Mouse (Mus musculus) liver, postnatal 0 days (tissue): ENCODE data around the gene Cd151. TPM values are rescaled to one million over a fixed set of nuclear protein-coding genes. Genes with fewer than 3 reads are reported as not detected.

ENCODE experiments used
- ATAC-seq: fragments of 200-750 bp; cut with Nextera tagmentation; 2 replicates; pipeline ENCODE4 v1.8.0; 2017; ENCODE audit warnings: mild to moderate bottlenecking, moderate library complexity
- DNase-seq: peaks from one replicate; pipeline ENCODE4 v3.0.0-alpha.2; 2016
- H3K27ac ChIP-seq: fragments of 300-500 bp; sonication (generic); 2 replicates; pipeline ENCODE4 v1.5.1; 2014; ENCODE audit warnings: antibody characterized with exemption, moderate library complexity, mild to moderate bottlenecking, low read depth
- H3K27me3 ChIP-seq: fragments of 300-500 bp; sonication (generic); 2 replicates; pipeline ENCODE4 v1.6.1; 2014; ENCODE audit warnings: low read length, control low read depth, mixed read lengths; ENCODE audit not compliant: insufficient read depth
- H3K36me3 ChIP-seq: fragments of 300-500 bp; sonication (generic); replicated peaks from 2 replicates; pipeline ENCODE4 v1.6.1; 2014; ENCODE audit warnings: mild to moderate bottlenecking, control low read depth, low read length, moderate library complexity, mixed read lengths; ENCODE audit not compliant: insufficient read depth
- H3K4me1 ChIP-seq: fragments of 300-500 bp; sonication (generic); 2 replicates; pipeline ENCODE4 v1.6.1; 2014; ENCODE audit warnings: antibody characterized with exemption, mild to moderate bottlenecking, control low read depth; ENCODE audit not compliant: insufficient read depth
- H3K4me2 ChIP-seq: fragments of 300-500 bp; sonication (generic); 2 replicates; pipeline ENCODE4 v1.6.1; 2014; ENCODE audit warnings: low read depth, mild to moderate bottlenecking, low read length, moderate library complexity, mixed read lengths
- H3K4me3 ChIP-seq: fragments of 300-500 bp; sonication (generic); 2 replicates; pipeline ENCODE4 v1.5.1; 2014; ENCODE audit warnings: low read depth, low read length
- H3K9ac ChIP-seq: fragments of 300-500 bp; sonication (generic); replicated peaks from 2 replicates; pipeline ENCODE4 v1.6.1; 2014; ENCODE audit warnings: mild to moderate bottlenecking, moderate library complexity
- H3K9me3 ChIP-seq: fragments of 300-500 bp; sonication (generic); 2 replicates; pipeline ENCODE4 v1.6.1; 2016; ENCODE audit warnings: mild to moderate bottlenecking, control low read depth, low read length, mixed read lengths
- CTCF ChIP-seq: sonication (generic); IDR thresholded peaks from 2 replicates; pipeline ENCODE4 v1.5.1; 2016; ENCODE audit warnings: antibody characterized with exemption, low read depth
- EP300 ChIP-seq: IDR thresholded peaks from 2 replicates; pipeline ENCODE4 v1.6.1; 2016; ENCODE audit warnings: antibody characterized with exemption, low read depth, mild to moderate bottlenecking
- WGBS: fragments of 180-500 bp; shearing (Covaris S2); extraction: QIAGEN DNeasy Blood & Tissue Kit; methylation state at CpG from one replicate; pipeline ENCODE4 v1.1.7; 2014; ENCODE audit not compliant: insufficient replicate concordance; 5-methylcytosine and 5-hydroxymethylcytosine counted together
- polyA plus RNA-seq: library from polyadenylated mRNA; unstranded; fragments of >200 nt; fragmentation: Nextera tagmentation; extraction: Ambion mirVana; gene quantifications from 2 replicates; pipeline ENCODE4 v1.2.1, GENCODE M21; 2015

Gene Cd151
- polyA plus RNA-seq, 1 experiment from 2014 or later = 6.6 TPM

DNA sequence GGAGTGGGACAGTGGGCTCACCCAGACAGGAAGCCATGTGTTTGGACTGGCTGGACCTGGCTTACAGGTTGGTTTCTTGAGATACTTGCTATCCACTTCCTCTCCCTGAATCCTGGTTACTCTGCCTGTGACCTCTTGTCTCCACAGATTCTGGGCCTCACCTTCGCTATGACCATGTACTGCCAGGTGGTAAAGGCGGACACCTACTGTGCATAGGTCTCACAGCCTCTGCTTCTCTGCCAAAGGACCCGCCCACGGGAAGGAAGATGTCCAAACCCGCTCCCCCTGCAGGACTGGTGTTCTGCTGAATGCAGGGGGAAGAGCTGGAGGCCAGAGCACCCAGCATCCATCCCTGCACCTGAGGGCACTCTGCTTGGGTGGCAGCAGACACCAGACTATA, 25.5 kb downstream of the Cd151 start:
- TF ChIP-seq CTCF (no peak), EP300 (no peak)
- Histone ChIP-seq H3K4me1 (no peaks in the 10 kb centered on the region), H3K4me2 (no peak overlapping the region), H3K9me3 (no peaks in the 10 kb centered on the region), H3K4me3 (no peak overlapping the region), H3K27me3 (no peaks in the 10 kb centered on the region), H3K9ac (no peak overlapping the region), H3K27ac (no peak overlapping the region), H3K36me3 (peaks cover 16% of the 10 kb centered on the region)
- ATAC-seq = no peak
- WGBS = 80% methylated on average over 5 of the region's 5 CpGs
- DNase-seq = no peak

GRCm38 (mm10) chr7:141493729-141494128, 26.5 kb downstream of the Cd151 start:
- Histone ChIP-seq H3K27ac (no peak overlapping the region), H3K36me3 (peaks cover 14% of the 10 kb centered on the region), H3K4me1 (no peaks in the 10 kb centered on the region), H3K4me2 (no peak overlapping the region), H3K4me3 (no peak overlapping the region), H3K9me3 (no peaks in the 10 kb centered on the region), H3K27me3 (no peaks in the 10 kb centered on the region), H3K9ac (no peak overlapping the region)
- 89% methylated on average over 1 of the region's 1 CpGs for WGBS
- ATAC-seq (no peak), DNase-seq (no peak)
- no peak for TF ChIP-seq CTCF
- no peak for TF ChIP-seq EP300

DNA sequence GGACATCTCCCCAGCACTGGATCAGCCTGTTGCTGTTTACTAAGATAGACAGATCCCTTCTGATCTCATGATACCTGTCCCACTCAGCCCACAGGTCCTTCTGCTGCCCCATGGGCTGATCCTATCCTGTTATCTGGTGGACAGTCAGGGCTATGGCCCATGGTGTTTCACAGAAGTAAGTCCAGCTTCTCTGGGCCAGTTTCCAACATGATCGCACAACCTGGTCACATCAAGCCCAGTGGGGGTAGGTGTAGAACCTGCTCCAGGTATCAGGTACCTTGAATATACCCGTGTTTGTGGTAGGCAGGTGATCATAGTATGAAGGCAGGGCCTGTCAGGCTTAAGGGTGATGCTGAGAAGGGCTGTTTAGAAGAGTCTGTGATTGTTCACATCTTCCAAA, 28.2 kb downstream of the Cd151 start:
- H3K4me1 ChIP-seq = no peaks in the 10 kb centered on the region
- H3K9ac ChIP-seq = no peak overlapping the region
- DNase-seq (no peak), ATAC-seq (no peak)
- H3K9me3 ChIP-seq = no peaks in the 10 kb centered on the region
- WGBS = 77% methylated on average over 2 of the region's 2 CpGs
- peaks cover 14% of the 10 kb centered on the region for H3K36me3 ChIP-seq
- H3K27ac ChIP-seq = no peak overlapping the region
- H3K4me2 ChIP-seq = no peak overlapping the region
- no peaks in the 10 kb centered on the region for H3K27me3 ChIP-seq
- no peak for TF ChIP-seq CTCF
- TF ChIP-seq EP300 = no peak
- no peak overlapping the region for H3K4me3 ChIP-seq

- Histone ChIP-seq H3K27ac (no peak overlapping the region), H3K4me2 (no peak overlapping the region), H3K36me3 (peaks cover 12% of the 10 kb centered on the region), H3K9ac (no peak overlapping the region), H3K4me3 (no peak overlapping the region), H3K27me3 (no peaks in the 10 kb centered on the region), H3K4me1 (no peaks in the 10 kb centered on the region), H3K9me3 (no peaks in the 10 kb centered on the region)
- DNase-seq = no peak
- TF ChIP-seq CTCF (no peak), EP300 (no peak)
- no peak for ATAC-seq
- WGBS = 83% methylated on average over 4 of the region's 4 CpGs
These were observed 28.7 kb downstream of the Cd151 start for GRCm38 (mm10) chr7:141495940-141496339.

- peaks cover 12% of the 10 kb centered on the region for H3K36me3 ChIP-seq
These were observed 30.4 kb downstream of the Cd151 start for GRCm38 (mm10) chr7:141497600-141497999.

GRCm38 (mm10) chr7:141501820-141502555, 34.8 kb downstream of the Cd151 start:
- H3K4me2 ChIP-seq = no peak overlapping the region
- H3K4me3 ChIP-seq = no peak overlapping the region
- no peak for DNase-seq
- peaks cover 4% of the 10 kb centered on the region; the same call in 1 of the 2 replicates for H3K4me1 ChIP-seq
- 0 out of 2 replicates have a peak, but pooled peaks cover 5% of the 10 kb centered on the region for H3K36me3 ChIP-seq
- no peaks in the 10 kb centered on the region for H3K27me3 ChIP-seq
- WGBS = 80% methylated on average over 7 of the region's 7 CpGs
- no peaks in the 10 kb centered on the region for H3K9me3 ChIP-seq
- TF ChIP-seq EP300 (no peak), CTCF (no peak)
- ATAC-seq = no peak
- H3K9ac ChIP-seq = no peak overlapping the region
- no peak overlapping the region for H3K27ac ChIP-seq

More at GRCm38 (mm10) chr7:141497600-141497999, 30.4 kb downstream of the Cd151 start:
- TF ChIP-seq CTCF (no peak), EP300 (no peak)
- peaks cover 4% of the 10 kb centered on the region; the same call in 1 of the 2 replicates for H3K4me1 ChIP-seq
- DNase-seq (no peak), ATAC-seq (no peak)
- no peaks in the 10 kb centered on the region for H3K27me3 ChIP-seq
- WGBS = 90% methylated on average over 3 of the region's 3 CpGs
- H3K9ac ChIP-seq = no peak overlapping the region
- H3K4me3 ChIP-seq = no peak overlapping the region
- H3K27ac ChIP-seq = no peak overlapping the region
- H3K9me3 ChIP-seq = no peaks in the 10 kb centered on the region
- H3K4me2 ChIP-seq = no peak overlapping the region
